8 mouse cellular contexts compared by ENCODE assay signal in the genomic region with DNA sequence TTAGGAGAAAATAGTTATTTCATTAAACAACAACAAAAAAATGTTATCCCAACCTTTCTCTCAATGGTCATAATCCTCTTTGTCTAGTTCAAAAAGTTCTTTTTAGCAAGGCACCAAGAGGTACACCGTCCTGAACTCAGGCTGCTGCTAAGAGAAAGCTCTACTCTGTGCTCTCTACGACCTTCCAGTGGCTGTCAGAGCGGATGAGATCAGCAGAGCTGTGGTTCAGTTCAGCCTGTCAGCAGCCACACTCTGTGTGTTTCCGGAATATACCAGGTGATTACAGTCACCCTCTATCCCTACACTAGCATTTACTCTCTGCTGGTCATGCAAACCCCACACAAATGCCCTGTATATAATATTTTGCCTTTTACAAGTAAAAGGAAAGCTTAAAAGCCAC. TPM values are rescaled to one million over a fixed set of nuclear protein-coding genes. Genes with fewer than 3 reads are reported as not detected.
DNase-seq lines count a peak whose midpoint lies in the region; ATAC-seq and TF ChIP-seq lines count a peak whose summit lies in the region.

No protein-coding gene starts in this region.

- TF ChIP-seq POLR2A in myocyte (IDR thresholded peaks at IDR 0.05; ENCODE audit: insufficient read length, low read depth), result no peak

- no peak for TF ChIP-seq CTCF in layer of hippocampus, adult 2 months (conservative IDR thresholded peaks at IDR 0.05)

- no peaks in the 10 kb centered on the region for H3K36me3 ChIP-seq in hindbrain, embryonic 13.5 days
- H3K36me3 ChIP-seq in myocyte (ENCODE audit: control insufficient read depth, insufficient read depth), result no peaks in the 10 kb centered on the region

- H3K9ac ChIP-seq in hindbrain, embryonic 13.5 days, result peak overlapping the region; percentile 55; the same call in 1 of the 2 replicates

- H3K79me2 ChIP-seq in myocyte (ENCODE audit: control insufficient read depth, insufficient read depth), result peaks cover 84% of the 10 kb centered on the region

- no peaks in the 10 kb centered on the region for H3K27me3 ChIP-seq in hindbrain, embryonic 13.5 days
- H3K27me3 ChIP-seq in myocyte (ENCODE audit: control insufficient read depth, insufficient read depth, insufficient read length), result no peaks in the 10 kb centered on the region

- H3K9me3 ChIP-seq in hindbrain, embryonic 13.5 days, result no peaks in the 10 kb centered on the region

- H3K27ac ChIP-seq in layer of hippocampus, adult 2 months, result peak overlapping the region; percentile 46; the same call in 1 of the 2 replicates
- H3K27ac ChIP-seq in hindbrain, embryonic 13.5 days, result no peak overlapping the region; the same call in 1 of the 2 replicates

- no peak for ATAC-seq in hindbrain, embryonic 13.5 days (ENCODE audit: low FRiP score)

- H3K4me1 ChIP-seq in hindbrain, embryonic 13.5 days (replicated peaks), result peaks cover 33% of the 10 kb centered on the region

- H3ac ChIP-seq in myocyte (ENCODE audit: control insufficient read depth, insufficient read length), result no peak overlapping the region

- peak overlapping the region; percentile 52 for H3K4me2 ChIP-seq in hindbrain, embryonic 13.5 days
- H3K4me2 ChIP-seq in myocyte (ENCODE audit: low read depth), result peak overlapping the region; percentile 77

- H3K4me3 ChIP-seq in layer of hippocampus, adult 2 months, result no peak overlapping the region; the same call in 1 of the 2 replicates
- H3K4me3 ChIP-seq in hindbrain, embryonic 13.5 days, result peak overlapping the region; percentile 82
- peak overlapping the region; percentile 86 for H3K4me3 ChIP-seq in myocyte

- WGBS in hindbrain, embryonic 13.5 days, result 35% methylated on average over 4 of the region's 4 CpGs

- no peak for DNase-seq in layer of hippocampus, adult 2 months (ENCODE audit: low spot score in 2 of 2)
- no peak for DNase-seq in layer of hippocampus, adult 9-11 months
- peak; percentile 58 to 60 for DNase-seq in cerebellum, postnatal 10 days
- no peak for DNase-seq in ovary, adult 18-20 months (ENCODE audit: low spot score)
- no peak for DNase-seq in MN1 (ENCODE audit: low spot score)
- DNase-seq in right cerebral cortex, postnatal 4 days, result no peak

TF ChIP-seq in myocyte, 11 proteins besides CTCF, POLR2A, EP300 and RAD21:
- TF ChIP-seq E2F4 (IDR thresholded peaks at IDR 0.05; ENCODE audit: insufficient read depth) (no peak), CEBPB (IDR thresholded peaks at IDR 0.05; ENCODE audit: insufficient read depth, poor library complexity, severe bottlenecking) (no peak), MAX (IDR thresholded peaks at IDR 0.05; ENCODE audit: low read depth) (no peak), POLR2AphosphoS2 (IDR thresholded peaks at IDR 0.05; ENCODE audit: insufficient read length, low read depth) (no peak), TCF3 (IDR thresholded peaks at IDR 0.05; ENCODE audit: insufficient read length, low read depth) (no peak), USF1 (IDR thresholded peaks at IDR 0.05; ENCODE audit: low read depth) (no peak), MYOG (IDR thresholded peaks at IDR 0.05; ENCODE audit: control insufficient read depth in 1 of 3, insufficient read depth in 1 of 3, insufficient read length in 2 of 3, low read depth in 2 of 3) (no peak), REST (IDR thresholded peaks at IDR 0.05; ENCODE audit: insufficient read depth, insufficient read length) (no peak), TCF12 (IDR thresholded peaks at IDR 0.05; ENCODE audit: insufficient read depth, poor library complexity, severe bottlenecking) (no peak), SRF (IDR thresholded peaks at IDR 0.05; ENCODE audit: control insufficient read depth, insufficient read length, low read depth) (no peak), MYOD1 (IDR thresholded peaks at IDR 0.05; ENCODE audit: control insufficient read depth in 1 of 3, insufficient read length in 2 of 3, low read depth in 2 of 3) (no peak)

RNA-seq across cellular contexts. Expression of a gene that starts 4.2 kb away (rescaled TPM):
- 10 to 100 TPM; 18.2 to 18.8 TPM for total RNA-seq in layer of hippocampus, adult 2 months (2021)
- 6.0 and 6.4 TPM in 2 replicates for polyA plus RNA-seq in hindbrain, embryonic 13.5 days (2015; fragmentation: Nextera tagmentation; extraction: Ambion mirVana)
- polyA plus RNA-seq in myocyte (2012; fragmentation: generic; extraction: Trizol), result 21.0 TPM

Comparison
In these comparisons a context has a peak if more than half of its experiments do, and no peak if none do; other contexts are left out.
1. DNase-seq: peak in cerebellum, postnatal 10 days (2 of 2); none in layer of hippocampus, adult 2 months (0 of 2), layer of hippocampus, adult 9-11 months (single experiment), ovary, adult 18-20 months (single experiment), MN1 (single experiment) and right cerebral cortex, postnatal 4 days (single experiment).